Mouse (Mus musculus) erythroblast, embryonic 14.5 days (primary cell): Measurements from ENCODE around the gene Ankrd11. TPM values are rescaled to one million over a fixed set of nuclear protein-coding genes. Genes with fewer than 3 reads are reported as not detected.

Experiments used
- H3K27me3 ChIP-seq: 2 replicates; pipeline ENCODE4 v1.6.1; 2012; ENCODE audit warnings: inconsistent platforms; ENCODE audit not compliant: control insufficient read depth
- H3K36me3 ChIP-seq: 2 replicates; pipeline ENCODE4 v1.6.1; 2012; ENCODE audit warnings: mild to moderate bottlenecking, inconsistent platforms; ENCODE audit not compliant: control insufficient read depth
- H3K4me1 ChIP-seq: 2 replicates; pipeline ENCODE4 v1.6.1; 2012; ENCODE audit warnings: inconsistent platforms; ENCODE audit not compliant: control insufficient read depth
- H3K4me3 ChIP-seq: replicated peaks from 2 replicates; pipeline ENCODE3; 2012; ENCODE audit warnings: moderate library complexity, mild to moderate bottlenecking, inconsistent platforms
- H3K9me3 ChIP-seq: 2 replicates; pipeline ENCODE4 v1.6.1; 2012; ENCODE audit warnings: low read length, inconsistent platforms, mixed read lengths; ENCODE audit not compliant: control insufficient read depth
- GATA1 ChIP-seq: IDR thresholded peaks from 2 replicates; pipeline ENCODE4 v1.6.1; 2012; ENCODE audit warnings: low read length, inconsistent platforms, mixed read lengths
- TAL1 ChIP-seq: IDR thresholded peaks from 3 replicates; pipeline ENCODE4 v1.6.1; 2012; ENCODE audit warnings: low read length, inconsistent platforms, mixed read lengths
- polyA plus RNA-seq: library from polyadenylated mRNA; stranded (reverse); fragments of >175 nt; gene quantifications from 2 replicates; pipeline ENCODE4 v1.2.3, GENCODE M21; 2012

Ankrd11 gene
- polyA plus RNA-seq, 1 experiment = 6.3 TPM

DNA sequence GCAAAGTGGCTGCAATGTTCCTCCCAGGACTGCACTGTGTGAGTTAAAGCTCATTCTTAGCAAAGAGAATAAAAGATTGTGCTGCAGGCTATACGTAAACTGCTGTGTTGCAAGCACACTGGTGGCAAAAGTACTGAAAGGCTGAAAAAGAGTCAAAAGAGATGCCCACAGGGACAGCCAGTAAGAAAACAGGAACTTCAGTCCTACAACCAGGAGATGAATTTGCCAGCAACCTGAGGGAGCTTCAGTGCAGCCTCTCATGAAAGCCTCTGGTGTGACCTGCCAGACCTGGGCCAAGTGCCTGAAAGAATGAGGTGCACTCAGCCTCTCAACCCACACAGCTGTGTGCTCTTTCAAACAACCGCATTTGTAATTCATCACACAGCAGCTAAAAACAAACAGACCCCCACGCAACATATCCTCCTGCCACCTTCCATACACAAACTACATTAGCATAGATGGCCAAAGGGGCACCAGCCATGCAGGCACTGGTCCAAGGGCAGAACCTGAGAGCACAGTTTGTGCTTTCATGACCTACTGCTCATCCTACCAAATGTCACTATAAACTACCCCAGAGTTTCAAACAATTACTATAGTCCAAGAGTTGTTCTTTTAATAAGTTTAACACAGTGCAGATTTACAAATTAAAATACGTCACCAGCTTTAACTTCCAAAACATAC is 23.5 kb downstream of the Ankrd11 start:
- peaks cover 35% of the 10 kb centered on the region for H3K4me1 ChIP-seq
- no peaks in the 10 kb centered on the region for H3K27me3 ChIP-seq
- no peak overlapping the region for H3K4me3 ChIP-seq
- TF ChIP-seq TAL1 (no peak), GATA1 (no peak)
- H3K36me3 ChIP-seq = peaks cover 55% of the 10 kb centered on the region
- H3K9me3 ChIP-seq = no peaks in the 10 kb centered on the region

- no peak overlapping the region for H3K4me3 ChIP-seq
- peaks cover 32% of the 10 kb centered on the region for H3K4me1 ChIP-seq
- no peaks in the 10 kb centered on the region for H3K9me3 ChIP-seq
- TF ChIP-seq TAL1 (no peak), GATA1 (no peak)
- H3K27me3 ChIP-seq = no peaks in the 10 kb centered on the region
- peaks cover 60% of the 10 kb centered on the region for H3K36me3 ChIP-seq
Measured at GRCm38 (mm10) chr8:123017143-123017542, 24.9 kb downstream of the Ankrd11 start.

- Histone ChIP-seq H3K27me3 (no peaks in the 10 kb centered on the region), H3K4me1 (peaks cover 31% of the 10 kb centered on the region), H3K9me3 (no peaks in the 10 kb centered on the region), H3K4me3 (no peak overlapping the region), H3K36me3 (peaks cover 64% of the 10 kb centered on the region)
- TF ChIP-seq TAL1 = no peak
- no peak for TF ChIP-seq GATA1
Measured at GRCm38 (mm10) chr8:123015074-123015473, 27.0 kb downstream of the Ankrd11 start.

DNA sequence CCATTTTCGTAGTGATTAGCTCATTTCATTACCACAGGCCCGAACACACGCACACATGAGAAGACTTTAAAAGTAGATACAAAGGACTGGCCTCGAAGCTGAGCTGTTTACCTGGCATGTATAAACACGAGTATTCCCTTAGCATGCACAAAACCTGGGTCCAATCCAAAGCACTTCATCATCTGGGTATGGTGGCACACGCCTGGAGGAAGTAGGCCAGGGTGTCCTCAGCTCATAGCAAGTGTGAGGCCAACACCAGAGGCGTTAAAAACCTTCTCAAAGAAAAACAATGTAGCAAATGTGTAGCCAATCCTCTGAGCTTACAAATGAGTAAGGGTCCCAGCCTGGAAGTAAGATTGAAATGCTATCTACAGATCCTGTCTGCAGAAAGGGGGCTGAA is 27.6 kb downstream of the Ankrd11 start:
- peaks cover 33% of the 10 kb centered on the region for H3K4me1 ChIP-seq
- H3K9me3 ChIP-seq = no peaks in the 10 kb centered on the region
- TF ChIP-seq GATA1 = no peak
- TF ChIP-seq TAL1 = no peak
- peaks cover 69% of the 10 kb centered on the region for H3K36me3 ChIP-seq
- no peaks in the 10 kb centered on the region for H3K27me3 ChIP-seq
- H3K4me3 ChIP-seq = no peak overlapping the region

DNA sequence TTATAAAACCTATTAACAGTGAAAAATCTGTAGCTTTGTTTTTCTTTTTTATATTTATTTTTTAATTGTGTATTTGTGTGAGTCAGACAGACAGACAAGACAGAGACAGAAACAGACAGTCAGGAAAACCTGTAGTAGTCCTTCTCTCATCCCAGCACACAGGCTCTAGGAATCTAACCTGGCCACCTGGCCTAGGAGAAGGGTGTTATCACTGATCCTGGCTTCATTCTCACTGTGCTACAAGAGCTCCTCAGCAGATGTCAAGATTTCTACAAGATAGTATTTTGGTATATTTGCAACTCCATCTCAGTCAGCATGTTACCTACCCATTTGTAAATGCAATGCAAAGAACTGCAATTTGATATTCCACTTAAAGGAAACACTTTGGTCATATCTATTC is 30.8 kb downstream of the Ankrd11 start:
- Histone ChIP-seq H3K9me3 (no peaks in the 10 kb centered on the region), H3K27me3 (no peaks in the 10 kb centered on the region), H3K36me3 (peaks cover 52% of the 10 kb centered on the region), H3K4me1 (peaks cover 24% of the 10 kb centered on the region), H3K4me3 (no peak overlapping the region)
- TF ChIP-seq GATA1 = no peak

- no peak for TF ChIP-seq GATA1
- no peak for TF ChIP-seq TAL1
- Histone ChIP-seq H3K9me3 (no peaks in the 10 kb centered on the region), H3K36me3 (peaks cover 18% of the 10 kb centered on the region), H3K4me1 (peaks cover 30% of the 10 kb centered on the region), H3K4me3 (no peak overlapping the region), H3K27me3 (no peaks in the 10 kb centered on the region)
Measured at GRCm38 (mm10) chr8:123005805-123006204, 36.3 kb downstream of the Ankrd11 start.

GRCm38 (mm10) chr8:123005328-123005727 is 36.7 kb downstream of the Ankrd11 start:
- peaks cover 27% of the 10 kb centered on the region for H3K4me1 ChIP-seq
- peaks cover 14% of the 10 kb centered on the region for H3K36me3 ChIP-seq

DNA sequence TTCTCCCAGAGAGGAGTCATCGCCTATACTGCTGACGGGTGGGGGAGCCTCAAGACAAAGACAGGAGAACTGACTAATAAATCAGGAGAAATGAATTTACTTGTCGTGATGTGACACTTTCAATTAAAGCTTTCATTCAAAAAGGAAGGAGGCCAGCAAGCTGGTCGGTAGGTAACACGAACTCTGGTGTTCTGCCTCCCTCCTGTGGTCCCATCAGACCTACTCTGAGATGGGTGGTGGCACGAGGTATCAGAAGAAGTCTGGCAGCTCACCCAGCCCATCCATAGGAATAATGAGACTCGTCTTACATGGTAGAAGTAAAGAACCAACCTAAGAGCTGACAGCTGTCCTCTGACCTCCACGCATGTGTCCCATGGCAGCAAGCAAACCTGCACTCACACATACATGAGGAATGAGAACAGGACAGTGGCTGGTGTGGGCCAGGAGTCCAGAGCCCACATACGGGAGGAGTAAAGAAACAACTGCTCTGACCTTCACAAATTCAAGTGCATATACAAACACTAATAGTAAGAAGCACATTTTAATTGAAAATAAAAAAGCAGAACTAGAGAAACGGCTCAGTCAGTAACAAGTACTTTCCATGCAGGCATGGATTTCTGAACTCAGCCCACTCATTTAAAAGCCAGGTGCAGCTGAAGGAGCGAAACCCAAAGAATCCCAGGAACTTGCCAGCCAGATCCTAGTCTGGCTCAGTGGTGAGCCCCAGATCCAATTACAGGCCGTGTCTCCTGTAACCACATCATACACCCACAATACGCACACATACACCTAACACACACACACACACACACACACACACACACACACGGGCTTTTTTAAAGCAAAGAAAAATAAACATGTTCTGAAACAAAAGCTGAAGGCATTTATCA is 37.8 kb downstream of the Ankrd11 start:
- H3K36me3 ChIP-seq = peaks cover 5% of the 10 kb centered on the region
- no peaks in the 10 kb centered on the region for H3K9me3 ChIP-seq
- H3K27me3 ChIP-seq = no peaks in the 10 kb centered on the region
- TF ChIP-seq TAL1 (no peak), GATA1 (no peak)
- H3K4me3 ChIP-seq = no peak overlapping the region
- peaks cover 23% of the 10 kb centered on the region for H3K4me1 ChIP-seq

More at GRCm38 (mm10) chr8:123005328-123005727, 36.7 kb downstream of the Ankrd11 start:
- TF ChIP-seq TAL1 = no peak
- H3K9me3 ChIP-seq = no peaks in the 10 kb centered on the region
- no peaks in the 10 kb centered on the region for H3K27me3 ChIP-seq
- H3K4me3 ChIP-seq = no peak overlapping the region

GRCm38 (mm10) chr8:123000311-123000710 is 41.8 kb downstream of the Ankrd11 start:
- Histone ChIP-seq H3K27me3 (no peaks in the 10 kb centered on the region), H3K4me1 (peaks cover 18% of the 10 kb centered on the region)
- TF ChIP-seq GATA1 (no peak), TAL1 (no peak)

More at GRCm38 (mm10) chr8:123000311-123000710, 41.8 kb downstream of the Ankrd11 start:
- Histone ChIP-seq H3K4me3 (no peak overlapping the region), H3K9me3 (no peaks in the 10 kb centered on the region), H3K36me3 (peaks cover 2% of the 10 kb centered on the region)
